Mouse (Mus musculus) urinary bladder, adult 18-20 months (tissue): Measurements from ENCODE around the gene Wnk1.

Experiments
- DNase-seq, 2 experiments: peaks; one replicate each; pipeline ENCODE4 v3.0.0; 2022; ENCODE audit warnings: low spot score in 2 of 2, mixed read lengths in 2 of 2

Gene Wnk1

GRCm38 (mm10) chr6:120040557-120040857, 2.0 kb upstream of the Wnk1 start:
- DNase-seq, result no peak

DNA sequence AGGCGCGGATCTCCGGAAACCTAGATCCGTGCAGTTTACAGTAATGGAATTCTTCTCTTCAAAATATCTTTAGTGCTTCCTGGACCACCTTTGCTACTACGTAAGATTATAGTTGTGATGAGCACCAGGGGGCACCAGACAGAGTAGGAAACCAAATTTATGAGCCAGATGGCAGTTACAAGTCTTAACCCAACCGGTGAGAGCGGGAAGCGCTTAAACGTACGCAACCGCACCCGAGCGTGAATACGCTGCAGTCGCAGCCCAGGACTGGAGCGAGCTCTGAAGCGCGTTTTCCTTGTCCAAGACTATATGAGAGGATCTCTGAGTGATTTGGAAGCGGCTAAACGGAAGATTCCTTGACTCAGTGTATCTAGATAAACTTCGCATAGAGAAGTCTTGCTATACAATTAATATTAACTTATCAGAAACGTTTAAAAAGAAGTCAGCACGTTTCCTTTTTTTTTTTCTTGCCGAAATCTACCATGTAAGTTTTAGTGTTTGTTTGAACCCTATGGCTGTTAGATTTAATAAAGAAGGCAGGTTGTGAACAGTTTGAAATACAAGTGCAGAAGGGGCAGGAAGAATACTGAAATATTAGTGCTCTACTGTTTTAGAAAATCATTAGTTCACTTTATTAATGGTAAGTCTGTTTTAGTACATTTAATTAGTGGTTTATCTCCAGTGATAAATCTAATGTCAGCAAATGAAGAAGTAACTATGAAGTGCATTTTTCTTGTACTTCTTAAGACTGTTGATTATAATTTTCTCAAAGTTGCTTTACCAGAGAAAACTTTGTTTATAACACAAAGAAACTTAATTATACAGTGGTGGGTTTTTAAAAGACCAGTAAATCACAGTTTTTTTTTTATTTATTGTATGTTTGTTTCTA, 1.4 kb upstream of the Wnk1 start:
- peak; percentile 59 to 71 for DNase-seq

- peak in 1 of 2 experiments; percentile 30 for DNase-seq
These were observed 738 bp upstream of the Wnk1 start for GRCm38 (mm10) chr6:120039256-120039563.

- peak; percentile 64 to 83 for DNase-seq
These were observed 671 bp downstream of the Wnk1 start for GRCm38 (mm10) chr6:120037636-120038365.

GRCm38 (mm10) chr6:120037004-120037635, 1.4 kb downstream of the Wnk1 start:
- DNase-seq, result peak; percentile 41 to 72

GRCm38 (mm10) chr6:120024577-120024976, 13.9 kb downstream of the Wnk1 start:
- no peak for DNase-seq

- DNase-seq, result no peak
These were observed 14.7 kb downstream of the Wnk1 start for GRCm38 (mm10) chr6:120023746-120024145.

DNA sequence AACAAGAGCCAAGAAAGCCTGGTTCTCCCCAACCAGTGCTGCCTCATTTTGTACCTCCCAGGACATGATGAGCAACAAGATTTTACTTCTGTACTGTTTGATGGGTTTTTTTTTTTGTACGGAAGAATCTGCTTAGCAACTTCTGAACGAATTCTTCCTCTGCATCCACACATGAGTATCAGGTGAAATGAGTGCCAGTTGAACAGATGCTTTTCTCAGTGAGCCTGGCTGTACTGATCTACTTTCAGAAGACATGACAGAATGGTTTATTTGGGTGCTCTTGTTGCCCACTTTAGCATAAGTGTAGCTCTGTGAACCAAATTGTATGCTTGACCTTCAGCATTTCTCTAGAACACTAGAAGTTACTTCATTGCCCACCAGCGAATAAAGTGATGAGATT, 16.4 kb downstream of the Wnk1 start:
- DNase-seq, result no peak

- DNase-seq, result no peak
These were observed 18.8 kb downstream of the Wnk1 start for GRCm38 (mm10) chr6:120019697-120020096.

DNA sequence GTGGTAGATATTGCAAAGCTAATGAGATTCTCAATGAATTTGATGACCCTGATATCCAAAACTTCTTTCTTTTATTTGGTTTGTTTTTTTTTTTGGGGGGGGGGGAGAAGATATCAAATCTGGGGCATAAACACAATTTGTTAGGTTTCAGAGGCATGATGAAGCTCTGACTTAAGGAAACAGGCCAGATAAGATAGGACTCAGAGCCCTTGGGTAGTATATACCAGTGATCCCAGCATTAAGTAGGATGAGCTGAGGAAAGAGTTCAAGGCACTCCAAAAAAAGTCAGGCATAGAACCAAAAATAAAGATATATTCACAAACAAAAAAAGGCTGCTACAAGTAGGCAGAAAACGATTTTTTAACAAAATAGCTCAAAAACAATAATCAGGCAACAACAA, 25.3 kb downstream of the Wnk1 start:
- no peak for DNase-seq

DNA sequence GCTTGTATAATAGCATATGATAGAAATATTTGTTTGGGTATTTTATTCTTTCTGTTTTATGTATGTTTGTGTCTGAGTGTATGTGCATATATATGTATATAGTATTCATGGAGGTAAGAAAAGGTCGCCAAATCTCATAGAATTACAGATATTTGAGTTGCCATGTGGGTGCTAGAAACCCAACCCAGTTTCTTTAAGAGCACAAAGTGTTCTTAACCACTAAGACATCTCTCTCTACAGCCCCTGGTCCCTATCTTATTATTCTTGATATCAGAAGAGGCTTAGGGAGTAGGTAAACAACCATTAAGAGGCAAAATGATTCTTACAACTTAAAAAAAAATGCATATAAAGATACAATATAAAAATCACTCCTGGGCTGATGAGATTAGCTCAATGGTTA, 27.0 kb downstream of the Wnk1 start:
- no peak for DNase-seq

GRCm38 (mm10) chr6:120011001-120011400, 27.5 kb downstream of the Wnk1 start:
- no peak for DNase-seq

- no peak for DNase-seq
These were observed 27.9 kb downstream of the Wnk1 start for GRCm38 (mm10) chr6:120010535-120010934.

DNA sequence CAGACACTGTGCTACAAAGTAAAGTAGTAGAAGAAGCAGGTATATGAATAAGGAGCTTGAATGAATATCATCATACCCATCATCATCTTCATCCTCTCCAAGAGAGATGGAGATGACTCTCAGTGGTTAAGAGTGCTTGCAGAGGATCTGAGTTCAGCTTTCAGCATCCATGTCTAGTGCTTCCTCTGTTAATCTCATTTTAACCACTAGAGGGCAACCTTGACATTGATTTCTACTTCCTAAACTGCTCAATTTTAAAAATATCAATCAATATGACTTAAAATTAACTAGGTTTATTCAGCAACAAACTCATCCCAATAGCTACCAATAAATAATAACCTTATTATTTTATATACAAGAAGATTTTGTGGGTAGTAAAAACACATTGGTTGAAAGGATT, 36.8 kb downstream of the Wnk1 start:
- DNase-seq, result no peak

DNA sequence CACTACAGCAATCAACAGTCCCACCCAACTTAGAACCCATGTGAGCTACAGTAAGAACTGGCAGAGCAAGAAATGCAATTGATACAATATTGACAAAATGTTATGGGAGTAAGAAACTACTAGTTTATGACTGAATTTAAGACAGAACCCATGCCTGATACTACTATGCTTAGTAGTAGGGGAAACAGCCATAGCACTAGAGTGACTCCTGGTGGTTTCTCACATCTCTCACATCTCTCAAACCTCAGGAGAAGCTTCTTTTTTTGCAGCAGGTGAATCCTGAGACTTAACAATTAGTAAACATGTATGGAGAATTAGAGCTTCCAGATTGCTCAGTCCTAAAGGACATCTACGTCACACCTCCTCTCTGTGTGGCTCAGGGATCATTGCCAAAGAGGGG, 42.0 kb downstream of the Wnk1 start:
- no peak for DNase-seq

GRCm38 (mm10) chr6:119924235-119925005, 114.1 kb downstream of the Wnk1 start:
- DNase-seq, result peak in 1 of 2 experiments; percentile 8

DNA sequence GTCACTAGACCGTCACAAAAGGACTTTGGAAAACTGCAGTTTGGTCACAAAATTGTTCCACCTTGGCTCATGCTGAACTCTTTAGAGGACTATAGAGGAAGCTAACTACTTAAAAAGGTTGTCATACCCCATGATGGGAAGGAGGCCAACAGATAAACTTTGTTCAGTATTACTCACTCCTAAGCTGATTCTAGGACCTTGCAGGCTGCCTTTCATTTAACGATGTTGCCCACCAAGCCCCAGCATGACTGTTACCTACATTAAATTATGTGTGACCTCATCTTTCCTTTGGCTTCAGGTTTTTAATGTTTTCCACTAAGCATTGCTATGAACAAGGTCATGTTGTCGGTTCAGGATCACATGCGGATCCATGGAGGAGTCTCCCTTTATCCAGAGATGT, 115.9 kb downstream of the Wnk1 start:
- no peak for DNase-seq

- no peak for DNase-seq
These were observed 116.3 kb downstream of the Wnk1 start for GRCm38 (mm10) chr6:119922136-119922535.

DNA sequence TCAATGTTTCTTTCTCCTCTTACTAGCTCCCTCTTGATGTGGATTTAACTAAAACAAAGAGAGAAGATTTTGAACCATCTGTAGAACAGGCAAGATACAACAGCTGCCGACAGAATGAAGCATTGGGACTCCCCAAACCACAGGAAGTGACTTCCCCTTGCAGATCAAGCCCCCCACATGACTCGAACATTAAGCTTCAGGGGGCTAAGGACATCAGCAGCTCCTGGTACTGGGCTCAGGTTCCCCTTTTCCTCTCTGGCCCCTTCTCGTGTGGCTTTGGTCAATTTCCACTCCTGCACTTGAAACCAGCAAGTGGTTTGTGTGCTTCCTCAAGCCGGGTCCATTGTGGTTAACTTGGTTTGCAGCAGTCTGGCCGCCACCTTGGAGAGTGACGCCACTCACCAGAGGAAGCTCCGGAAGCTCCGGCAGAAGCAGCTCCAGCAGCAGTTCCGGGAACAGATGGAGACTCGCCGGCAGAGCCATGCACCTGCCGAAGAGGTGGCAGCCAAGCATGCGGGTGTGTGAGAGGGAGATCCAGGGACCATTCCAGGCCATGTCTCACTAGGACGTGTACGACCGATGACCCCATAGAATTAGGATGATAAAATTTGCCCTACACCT, 119.8 kb downstream of the Wnk1 start:
- no peak for DNase-seq

- no peak for DNase-seq
These were observed 122.8 kb downstream of the Wnk1 start for GRCm38 (mm10) chr6:119915710-119916109.

DNA sequence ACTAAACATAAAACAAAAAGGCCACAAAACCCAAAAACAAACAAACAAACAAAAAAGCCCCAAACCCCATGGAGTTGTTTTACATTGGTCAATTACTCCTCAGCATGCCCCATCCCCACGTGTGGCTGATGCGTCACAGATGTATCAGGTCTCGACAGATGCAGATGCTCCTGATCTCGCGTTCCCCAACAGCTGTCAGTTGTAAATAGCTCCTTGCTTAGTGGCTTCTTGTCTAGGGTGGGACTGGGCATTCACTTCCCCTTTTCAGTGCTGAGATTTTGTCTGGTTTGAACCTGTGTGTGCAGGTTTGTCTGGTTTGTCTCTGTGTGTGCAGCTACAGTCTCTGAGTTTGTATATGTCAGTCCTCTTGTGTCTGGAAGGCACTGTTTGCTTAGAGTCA, 126.4 kb downstream of the Wnk1 start:
- no peak for DNase-seq

GRCm38 (mm10) chr6:119905461-119905860, 133.0 kb downstream of the Wnk1 start:
- no peak for DNase-seq
